Mouse (Mus musculus): ENCODE measurements around the gene Nol9. TPM values are rescaled to one million over a fixed set of nuclear protein-coding genes. Genes with fewer than 3 reads are reported as not detected.
A peak's percentile ranks its signal among the peaks of the same experiment; 100 is the strongest.

Nol9 gene
- polyA plus RNA-seq, 1 experiment = 29.2 TPM

DNA sequence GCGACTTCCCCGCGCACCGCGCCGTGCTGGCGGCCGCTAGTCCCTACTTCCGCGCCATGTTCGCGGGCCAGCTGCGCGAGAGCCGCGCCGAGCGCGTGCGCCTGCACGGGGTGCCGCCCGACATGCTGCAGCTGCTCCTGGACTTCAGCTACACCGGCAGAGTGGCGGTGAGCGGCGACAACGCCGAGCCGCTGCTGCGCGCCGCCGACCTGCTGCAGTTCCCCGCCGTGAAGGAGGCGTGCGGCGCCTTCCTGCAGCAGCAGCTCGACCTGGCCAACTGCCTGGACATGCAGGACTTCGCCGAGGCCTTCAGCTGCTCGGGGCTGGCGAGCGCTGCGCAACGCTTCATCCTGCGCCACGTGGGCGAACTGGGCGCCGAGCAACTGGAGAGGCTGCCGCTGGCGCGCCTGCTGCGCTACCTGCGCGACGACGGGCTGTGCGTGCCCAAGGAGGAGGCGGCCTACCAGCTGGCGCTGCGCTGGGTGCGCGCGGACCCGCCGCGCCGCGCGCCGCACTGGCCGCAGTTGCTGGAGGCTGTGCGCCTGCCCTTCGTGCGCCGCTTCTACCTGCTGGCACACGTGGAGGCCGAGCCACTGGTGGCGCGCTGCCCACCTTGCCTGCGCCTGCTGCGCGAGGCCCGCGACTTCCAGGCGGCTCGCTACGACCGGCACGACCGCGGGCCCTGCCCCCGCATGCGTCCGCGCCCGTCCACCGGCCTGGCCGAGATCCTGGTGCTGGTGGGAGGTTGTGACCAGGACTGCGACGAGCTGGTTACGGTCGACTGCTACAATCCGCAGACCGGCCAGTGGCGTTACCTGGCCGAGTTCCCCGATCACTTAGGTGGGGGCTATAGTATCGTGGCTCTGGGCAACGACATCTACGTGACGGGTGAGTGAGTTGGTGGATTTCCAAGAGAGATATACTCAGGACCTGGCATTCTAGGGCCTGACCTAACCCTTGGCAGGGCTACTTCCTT lies 29.8 kb upstream of the Nol9 start:
- no peak for TF ChIP-seq CTCF (IDR thresholded peaks at IDR 0.05; ENCODE audit: borderline replicate concordance, insufficient read depth, low read length)
- TF ChIP-seq POLR2A (IDR thresholded peaks at IDR 0.05; ENCODE audit: low read depth, low read length) = no peak; the same call in 1 of the 2 replicates
- Histone ChIP-seq H3K27ac (ENCODE audit: insufficient read depth, low read length) (peak overlapping the region; percentile 62), H3K4me3 (ENCODE audit: insufficient read depth, low read length) (peak overlapping the region; percentile 84), H3K4me1 (ENCODE audit: control insufficient read depth, insufficient read depth, low read length) (peaks cover 9% of the 10 kb centered on the region)

DNA sequence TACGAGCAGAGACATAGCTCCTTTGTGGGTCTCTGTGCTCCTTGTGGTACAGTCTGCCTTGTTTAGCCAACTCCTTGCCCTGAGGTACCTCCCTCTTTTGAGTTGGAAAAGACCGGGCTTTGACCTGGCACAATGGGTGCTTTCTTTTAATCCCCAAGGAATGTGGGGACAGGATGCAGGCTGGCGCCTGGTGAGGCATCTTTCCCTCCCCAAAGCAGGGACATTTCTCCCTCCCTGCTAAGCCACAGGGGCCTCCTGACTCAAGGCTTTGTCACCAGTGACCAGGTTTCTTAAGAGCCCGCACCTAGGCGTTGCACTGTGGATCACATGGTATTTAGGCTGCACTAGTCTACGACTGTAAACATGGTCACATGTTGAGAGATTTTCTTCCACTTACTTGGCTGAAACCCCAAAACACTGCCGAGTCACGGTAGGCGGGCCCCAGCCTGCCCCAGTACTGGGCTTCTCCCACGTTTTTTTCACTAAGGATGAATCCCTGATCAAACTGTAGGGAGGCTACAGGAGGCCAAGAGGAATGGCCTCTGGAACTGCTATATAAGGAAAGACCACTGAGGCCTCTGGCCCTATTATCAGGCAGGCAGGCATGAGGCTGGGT lies 28.9 kb upstream of the Nol9 start:
- Histone ChIP-seq H3K4me3 (ENCODE audit: insufficient read depth, low read length) (peak overlapping the region; percentile 84), H3K27ac (ENCODE audit: insufficient read depth, low read length) (peak overlapping the region; percentile 62), H3K4me1 (ENCODE audit: control insufficient read depth, insufficient read depth, low read length) (peaks cover 9% of the 10 kb centered on the region)
- TF ChIP-seq CTCF (IDR thresholded peaks at IDR 0.05; ENCODE audit: borderline replicate concordance, insufficient read depth, low read length) = no peak
- no peak; the same call in 1 of the 2 replicates for TF ChIP-seq POLR2A (IDR thresholded peaks at IDR 0.05; ENCODE audit: low read depth, low read length)

DNA sequence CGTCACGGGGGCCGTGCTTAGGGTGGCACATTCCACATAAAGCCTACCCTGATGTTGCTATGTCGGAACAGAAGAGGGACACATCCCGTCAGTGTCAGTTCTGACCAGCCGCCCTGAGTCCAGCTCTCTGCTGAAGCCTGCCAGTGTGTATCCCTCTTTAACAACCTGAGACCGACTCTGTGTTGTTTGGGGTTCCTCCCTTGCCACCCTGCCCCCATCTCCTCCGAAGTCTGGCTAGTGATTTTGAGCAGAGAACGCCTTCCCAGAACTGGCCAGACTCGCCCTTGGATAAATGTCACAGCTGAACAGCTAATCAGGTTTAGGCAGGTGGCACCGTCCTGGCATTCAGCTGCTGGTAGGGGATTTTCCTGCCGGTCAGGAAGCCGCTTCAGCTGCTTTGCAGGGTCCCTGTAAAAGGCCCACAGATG lies 28.4 kb upstream of the Nol9 start:
- Histone ChIP-seq H3K4me3 (ENCODE audit: insufficient read depth, low read length) (peak overlapping the region; percentile 84), H3K27ac (ENCODE audit: insufficient read depth, low read length) (peak overlapping the region; percentile 34), H3K4me1 (ENCODE audit: control insufficient read depth, insufficient read depth, low read length) (peaks cover 9% of the 10 kb centered on the region)
- no peak for TF ChIP-seq CTCF (IDR thresholded peaks at IDR 0.05; ENCODE audit: borderline replicate concordance, insufficient read depth, low read length)
- peak; percentile 32; the same call in 1 of the 2 replicates for TF ChIP-seq POLR2A (IDR thresholded peaks at IDR 0.05; ENCODE audit: low read depth, low read length)

DNA sequence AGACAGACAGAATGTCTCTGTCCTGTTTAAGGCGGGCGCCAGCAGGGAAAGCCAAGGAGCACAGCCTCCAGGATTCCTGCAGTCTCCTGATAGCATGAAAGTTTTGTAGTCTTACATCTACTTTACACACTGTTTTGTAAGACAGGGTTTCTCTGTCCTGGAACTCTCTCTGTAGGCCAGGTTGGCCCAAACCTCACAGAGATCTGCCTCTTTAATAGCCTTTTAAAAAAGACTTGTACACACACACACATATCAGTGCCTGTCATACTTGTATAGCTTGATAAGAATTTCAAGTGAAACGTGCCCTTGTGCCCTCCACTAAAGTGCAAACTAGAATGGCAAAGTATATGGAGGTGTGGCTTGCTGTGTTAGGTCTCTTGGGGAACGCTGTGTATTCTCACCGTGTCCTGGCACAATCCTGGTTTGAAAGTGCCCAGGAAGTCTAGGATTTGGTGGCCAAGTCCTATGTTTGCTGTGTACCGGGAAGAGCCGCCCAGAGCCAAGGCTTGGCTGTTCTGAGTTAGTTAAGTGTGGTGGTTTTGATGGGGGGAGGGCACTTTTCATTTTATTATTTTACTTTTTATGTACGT lies 27.9 kb upstream of the Nol9 start:
- TF ChIP-seq POLR2A (IDR thresholded peaks at IDR 0.05; ENCODE audit: low read depth, low read length) (no peak), CTCF (IDR thresholded peaks at IDR 0.05; ENCODE audit: borderline replicate concordance, insufficient read depth, low read length) (no peak)
- Histone ChIP-seq H3K4me3 (ENCODE audit: insufficient read depth, low read length) (peak overlapping the region; percentile 84), H3K4me1 (ENCODE audit: control insufficient read depth, insufficient read depth, low read length) (peaks cover 9% of the 10 kb centered on the region), H3K27ac (ENCODE audit: insufficient read depth, low read length) (0 out of 2 replicates have a peak overlapping the region, but pooled peaks have one; percentile 34)

DNA sequence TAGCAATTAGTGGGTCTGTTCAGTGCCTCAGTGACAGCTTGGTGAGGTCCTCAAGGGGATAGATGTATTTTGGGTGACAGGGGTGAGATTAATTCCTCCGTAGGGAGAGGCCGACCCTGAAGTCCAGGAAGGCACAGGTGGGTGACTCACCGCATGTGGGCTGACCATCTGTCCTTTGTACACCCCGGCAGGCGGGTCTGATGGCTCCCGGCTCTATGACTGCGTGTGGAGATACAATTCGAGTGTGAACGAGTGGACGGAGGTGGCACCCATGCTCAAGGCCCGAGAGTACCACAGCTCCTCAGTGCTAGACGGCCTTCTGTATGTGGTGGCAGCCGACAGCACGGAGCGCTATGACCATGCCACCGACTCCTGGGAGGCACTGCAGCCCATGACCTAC lies 27.0 kb upstream of the Nol9 start:
- H3K4me3 ChIP-seq (ENCODE audit: insufficient read depth, low read length) = no peak overlapping the region
- no peak overlapping the region for H3K27ac ChIP-seq (ENCODE audit: insufficient read depth, low read length)
- TF ChIP-seq POLR2A (IDR thresholded peaks at IDR 0.05; ENCODE audit: low read depth, low read length) (no peak), CTCF (IDR thresholded peaks at IDR 0.05; ENCODE audit: borderline replicate concordance, insufficient read depth, low read length) (no peak)
- H3K4me1 ChIP-seq (ENCODE audit: control insufficient read depth, insufficient read depth, low read length) = peaks cover 6% of the 10 kb centered on the region

GRCm38 (mm10) chr4:152013036-152013813 lies 25.9 kb upstream of the Nol9 start:
- Histone ChIP-seq H3K4me1 (ENCODE audit: control insufficient read depth, insufficient read depth, low read length) (no peaks in the 10 kb centered on the region), H3K27ac (ENCODE audit: insufficient read depth, low read length) (no peak overlapping the region), H3K4me3 (ENCODE audit: insufficient read depth, low read length) (no peak overlapping the region)
- no peak for TF ChIP-seq CTCF (IDR thresholded peaks at IDR 0.05; ENCODE audit: borderline replicate concordance, insufficient read depth, low read length)
- no peak for TF ChIP-seq POLR2A (IDR thresholded peaks at IDR 0.05; ENCODE audit: low read depth, low read length)

- H3K4me1 ChIP-seq (ENCODE audit: control insufficient read depth, insufficient read depth, low read length) = peaks cover 3% of the 10 kb centered on the region; the same call in 1 of the 2 replicates
- TF ChIP-seq CTCF (IDR thresholded peaks at IDR 0.05; ENCODE audit: borderline replicate concordance, insufficient read depth, low read length) = no peak
- no peak for TF ChIP-seq POLR2A (IDR thresholded peaks at IDR 0.05; ENCODE audit: low read depth, low read length)
- peak overlapping the region; percentile 21; the same call in 1 of the 2 replicates for H3K27ac ChIP-seq (ENCODE audit: insufficient read depth, low read length)
- H3K4me3 ChIP-seq (ENCODE audit: insufficient read depth, low read length) = no peak overlapping the region
Measured at GRCm38 (mm10) chr4:152019073-152019472, 20.0 kb upstream of the Nol9 start.

- Histone ChIP-seq H3K4me3 (ENCODE audit: insufficient read depth, low read length) (no peak overlapping the region), H3K4me1 (ENCODE audit: control insufficient read depth, insufficient read depth, low read length) (peaks cover 6% of the 10 kb centered on the region; the same call in 1 of the 2 replicates), H3K27ac (ENCODE audit: insufficient read depth, low read length) (no peak overlapping the region)
- TF ChIP-seq CTCF (IDR thresholded peaks at IDR 0.05; ENCODE audit: borderline replicate concordance, insufficient read depth, low read length) (no peak), POLR2A (IDR thresholded peaks at IDR 0.05; ENCODE audit: low read depth, low read length) (no peak)
Measured at GRCm38 (mm10) chr4:152020024-152020423, 19.1 kb upstream of the Nol9 start.

- Histone ChIP-seq H3K4me1 (ENCODE audit: control insufficient read depth, insufficient read depth, low read length) (peaks cover 6% of the 10 kb centered on the region), H3K27ac (ENCODE audit: insufficient read depth, low read length) (no peak overlapping the region), H3K4me3 (ENCODE audit: insufficient read depth, low read length) (no peak overlapping the region)
- TF ChIP-seq POLR2A (IDR thresholded peaks at IDR 0.05; ENCODE audit: low read depth, low read length) (no peak), CTCF (IDR thresholded peaks at IDR 0.05; ENCODE audit: borderline replicate concordance, insufficient read depth, low read length) (no peak)
Measured at GRCm38 (mm10) chr4:152021568-152022097, 17.5 kb upstream of the Nol9 start.

All from embryonic fibroblast, embryonic 13.5 days (primary cell).